Mouse (Mus musculus) frontal cortex, postnatal 36 days (tissue): ENCODE measurements around the gene Dclk2.

Source experiments
- DNase-seq, 2 experiments: peaks; one replicate each; pipeline ENCODE4 v3.0.0; 2022; ENCODE audit warnings: low spot score in 2 of 2

The Dclk2 gene

DNA sequence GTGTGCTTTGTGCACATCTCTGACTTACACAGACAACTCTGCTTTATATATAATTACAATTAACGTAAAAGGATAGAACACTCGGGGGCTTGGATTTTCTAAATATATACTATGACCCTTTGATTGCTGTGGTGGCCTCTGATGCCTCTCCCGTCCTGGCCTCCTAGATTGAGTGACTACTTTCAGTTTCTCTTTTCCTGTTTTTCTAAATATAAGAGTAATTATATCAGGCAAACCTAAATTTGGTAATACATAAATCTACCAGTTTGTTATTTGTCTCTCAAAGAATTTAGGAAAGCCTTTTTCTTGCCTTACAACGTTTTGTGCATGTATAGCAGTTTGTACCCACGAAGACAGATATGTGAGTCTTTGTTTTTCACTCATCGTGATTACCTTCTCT lies 161.9 kb downstream of the Dclk2 start:
- DNase-seq, result no peak

DNA sequence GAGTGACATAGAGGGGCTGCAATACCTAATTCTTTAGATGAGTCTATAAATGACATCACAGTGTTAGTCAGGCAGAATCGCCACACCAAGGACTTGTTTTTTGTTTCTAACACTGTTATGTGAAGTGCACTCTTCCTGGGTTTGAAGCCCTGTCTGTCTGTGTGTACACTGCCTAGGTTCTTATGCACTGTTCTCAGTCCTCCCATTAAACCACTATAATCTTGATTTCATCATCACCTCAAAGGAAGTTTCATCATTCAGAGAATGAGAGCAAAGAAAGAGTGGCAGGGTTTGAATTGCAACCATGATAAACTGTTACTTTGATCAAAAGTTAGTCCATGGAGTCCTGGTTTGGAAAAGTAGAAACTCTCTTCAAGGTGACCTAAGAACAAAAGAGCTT lies 164.1 kb downstream of the Dclk2 start:
- DNase-seq, result no peak

DNA sequence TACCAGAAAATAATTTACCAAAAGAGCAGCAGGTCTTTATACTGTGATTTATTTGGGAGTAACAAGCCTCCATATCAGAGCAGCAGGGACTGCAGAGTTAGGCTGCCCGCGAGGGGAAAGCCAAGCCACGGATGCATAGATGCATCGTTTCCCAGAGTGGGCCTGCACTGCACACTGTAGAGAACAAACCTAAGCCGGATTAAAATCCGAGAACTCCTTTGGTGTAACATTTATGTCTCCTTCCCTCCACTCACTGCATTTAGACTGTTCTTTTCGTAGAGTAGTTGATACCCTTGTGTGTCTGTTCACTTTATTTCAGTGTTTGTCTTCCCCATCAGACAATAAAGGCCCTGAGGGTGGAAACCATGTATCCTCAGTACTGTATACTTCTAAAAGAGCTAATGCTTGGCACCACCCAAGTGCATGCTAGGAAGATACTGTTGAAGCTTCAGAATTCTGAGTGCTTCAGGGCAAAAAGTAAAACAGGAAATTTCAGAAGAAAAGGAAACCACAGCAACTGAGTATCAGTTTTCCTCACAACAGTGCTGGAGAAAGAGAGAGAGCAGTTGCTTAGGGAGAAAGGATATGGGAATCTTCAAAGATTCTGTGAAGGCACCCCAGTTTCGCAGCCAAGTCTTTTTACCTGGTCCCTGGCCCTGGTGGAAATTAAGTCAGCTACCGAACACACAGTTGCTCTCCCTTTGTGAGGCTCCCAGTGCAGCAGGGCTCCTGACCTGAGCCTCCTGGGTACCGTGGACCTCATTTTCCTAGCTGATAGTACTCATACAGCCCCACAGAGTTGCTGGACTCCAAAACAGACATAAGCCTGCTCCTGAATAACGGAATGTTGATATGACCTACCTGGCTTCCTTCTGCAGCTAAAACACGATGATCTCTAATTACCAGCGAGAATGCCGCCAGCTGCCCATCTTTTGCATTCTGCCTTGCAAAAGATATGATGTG lies 165.8 kb downstream of the Dclk2 start:
- DNase-seq, result no peak

DNA sequence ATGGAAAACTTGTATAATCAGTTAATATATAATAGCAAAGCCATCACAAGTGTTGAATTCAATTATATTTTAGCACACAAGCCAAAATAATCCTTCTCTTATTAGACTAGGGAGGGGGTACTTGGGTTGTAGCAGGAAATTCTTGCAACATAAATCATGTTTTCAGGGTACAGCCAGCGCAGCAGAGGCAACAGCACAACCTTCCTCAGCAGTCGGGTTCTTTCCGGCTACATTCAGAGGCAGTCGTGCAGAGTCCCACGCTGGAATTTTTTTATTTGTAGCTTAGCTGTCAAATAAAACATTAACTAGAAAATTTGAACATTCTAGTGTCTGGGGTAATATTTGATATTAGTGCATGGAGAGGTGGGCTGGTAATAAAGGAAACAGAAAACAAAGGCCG lies 166.5 kb downstream of the Dclk2 start:
- DNase-seq, result no peak

DNA sequence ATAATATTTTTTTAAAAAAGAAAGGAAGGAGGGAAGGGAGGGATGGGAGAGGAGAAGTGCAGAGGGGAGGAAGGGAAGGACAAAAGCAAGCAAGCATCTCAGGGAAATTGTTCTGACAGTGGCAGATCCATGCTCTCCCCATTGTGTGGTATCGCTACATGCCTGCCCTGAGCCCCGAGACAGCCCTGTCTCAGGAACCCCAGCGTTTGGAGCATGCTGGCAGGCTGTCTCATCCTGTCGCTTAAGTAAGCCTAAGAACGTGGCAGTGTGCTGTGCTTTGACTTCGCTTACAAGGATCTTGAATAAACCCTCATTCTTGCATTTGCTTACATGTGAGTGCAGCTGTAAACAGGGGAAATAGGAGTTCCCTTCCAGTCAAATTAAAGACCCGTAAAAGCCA lies 170.0 kb downstream of the Dclk2 start:
- DNase-seq, result no peak

- no peak for DNase-seq
These were observed 174.7 kb downstream of the Dclk2 start for GRCm38 (mm10) chr3:86745769-86746512.

DNA sequence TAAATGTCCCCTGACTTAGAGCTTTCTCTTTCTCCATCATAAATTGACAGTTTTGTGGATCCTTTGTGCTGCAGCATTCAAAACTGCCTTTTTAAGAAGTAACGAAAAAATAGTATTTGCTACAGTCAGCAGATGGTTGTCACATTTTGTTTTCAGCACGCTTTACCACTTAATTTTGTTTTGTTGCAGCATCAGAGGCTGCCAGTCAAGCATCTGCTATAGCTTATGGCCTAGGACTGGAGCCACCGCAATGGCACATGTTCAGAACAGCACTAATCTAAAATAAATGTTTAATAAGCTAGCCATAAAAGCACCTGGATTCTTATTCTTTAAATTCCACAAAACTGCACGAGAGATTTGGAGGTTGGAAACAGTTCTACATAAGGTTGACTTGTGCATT lies 175.3 kb downstream of the Dclk2 start:
- DNase-seq, result no peak

DNA sequence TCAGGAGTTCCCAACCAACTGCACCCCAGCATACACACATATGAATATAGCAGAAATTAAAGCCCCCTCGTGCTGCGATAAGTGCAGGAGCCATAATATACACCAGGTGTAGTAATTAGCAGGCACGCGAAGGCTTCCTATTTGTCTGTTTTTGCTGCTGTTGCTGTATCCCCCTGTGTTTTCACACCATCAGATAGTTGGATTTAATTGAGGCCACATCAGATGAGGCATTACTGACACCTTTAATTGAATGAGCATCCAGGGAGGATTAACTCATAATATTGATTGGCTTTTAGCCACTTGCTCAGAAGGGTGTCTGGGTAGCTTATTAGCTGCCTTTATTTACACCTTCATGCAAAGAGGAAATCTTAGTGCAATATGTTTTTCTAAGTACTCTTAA lies 180.9 kb downstream of the Dclk2 start:
- DNase-seq, result no peak

DNA sequence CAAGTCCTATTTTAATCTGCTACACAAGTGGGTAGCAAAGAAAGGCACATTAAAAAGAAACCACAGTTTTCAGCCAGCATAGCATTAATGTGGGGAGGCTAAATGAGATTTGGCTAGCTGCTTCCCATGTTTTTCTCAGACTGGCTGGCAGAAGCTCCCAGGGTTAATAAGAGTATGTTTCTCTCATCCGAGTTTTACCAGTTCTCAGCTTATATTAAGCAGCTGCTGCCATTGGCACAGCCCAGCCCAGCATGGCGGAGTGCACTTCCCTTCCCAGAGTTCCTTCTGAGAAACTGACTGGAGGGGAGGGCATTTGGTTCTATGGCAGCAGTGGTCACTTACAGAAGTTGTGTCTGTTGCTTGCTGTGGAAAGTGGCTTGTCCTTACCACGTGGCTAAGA lies 181.8 kb downstream of the Dclk2 start:
- DNase-seq, result no peak
